Mouse (Mus musculus) urinary bladder, postnatal 36 days (tissue): ENCODE data around the gene Gm15056.

Source experiments
- DNase-seq, 2 experiments: peaks; one replicate each; pipeline ENCODE4 v3.0.0; 2022; ENCODE audit warnings: low spot score in 2 of 2, mixed read lengths in 1 of 2

Gene Gm15056

GRCm38 (mm10) chr8:20902527-20902926, at the start of gene Gm15056:
TSS of gene Gm15056 (minus strand) at chr8:20902627.
- no peak for DNase-seq

GRCm38 (mm10) chr8:20944610-20945009, 42.2 kb upstream of the Gm15056 start, which contains the start of gene AY761185:
TSS of gene AY761185 (minus strand) at chr8:20944710.
- no peak for DNase-seq

DNA sequence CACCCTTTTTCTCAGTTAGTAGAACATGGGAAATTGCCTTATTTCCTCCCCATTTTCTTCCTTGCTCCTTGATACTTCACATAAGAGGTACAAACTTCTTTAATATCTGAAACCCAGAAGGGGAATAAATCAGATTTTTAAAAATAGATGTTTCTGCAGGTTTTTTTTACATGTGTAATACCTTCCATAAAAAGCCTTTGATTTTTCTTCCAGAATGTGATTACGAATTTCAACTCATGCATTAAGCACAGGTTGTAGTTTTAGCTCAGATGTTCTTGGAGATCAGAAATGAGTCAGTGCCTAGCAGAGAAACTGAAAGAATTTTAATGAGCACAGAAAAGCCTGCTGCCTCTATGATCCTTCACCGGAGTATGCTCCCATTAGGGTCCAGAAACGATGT, 19.5 kb upstream of the Gm15056 start, which contains the start of gene Gm6040:
Gene Gm6040, minus strand, starts transcription at position 101 of the 400 bp plus-strand sequence.
- DNase-seq, result no peak

DNA sequence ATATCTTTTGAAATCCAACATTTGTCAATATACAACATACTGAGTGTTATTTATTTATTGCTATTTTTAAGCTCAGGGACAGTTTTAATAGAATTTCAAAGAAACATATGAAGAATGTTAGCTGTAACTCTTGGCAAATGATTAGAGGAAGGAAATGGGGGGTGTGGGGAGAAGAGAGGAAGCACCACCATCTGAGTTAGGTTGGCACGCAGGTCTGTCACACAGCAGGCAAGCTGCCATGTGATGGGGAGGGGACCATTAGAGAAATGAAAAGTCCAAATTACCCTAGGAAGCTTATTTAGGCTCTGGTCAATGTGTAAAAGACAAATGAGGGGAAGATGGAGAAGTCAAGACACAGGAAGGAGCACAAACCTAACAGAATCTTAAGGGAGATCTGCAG, 9.9 kb upstream of the Gm15056 start:
- no peak for DNase-seq

GRCm38 (mm10) chr8:20908256-20908655, 5.8 kb upstream of the Gm15056 start:
- DNase-seq, result no peak

GRCm38 (mm10) chr8:20907119-20907518, 4.7 kb upstream of the Gm15056 start:
- DNase-seq, result no peak

GRCm38 (mm10) chr8:20892369-20892768, 10.1 kb downstream of the Gm15056 start, which contains the start of gene Defb33:
TSS of gene Defb33 (plus strand) at chr8:20892669.
- DNase-seq, result no peak

- no peak for DNase-seq
These were observed 27.8 kb downstream of the Gm15056 start for GRCm38 (mm10) chr8:20874608-20875007.
